Mouse (Mus musculus) embryonic stem cell, embryonic (primary cell): ENCODE measurements around the gene Aimp1.

Source experiments
- CTCF ChIA-PET, 4 experiments: fragments of 300-600 bp in 2 of 4; fragments of 350-600 bp in 2 of 4; sonication (Branson Sonifier 250); formaldehyde crosslinking; loops; one replicate each; lab custom pipeline; 2022; ENCODE audit warnings: inconsistent platforms in 2 of 4; lab: Charles Lee
- POLR2A ChIA-PET, 4 experiments: fragments of 300-600 bp in 2 of 4; fragments of 350-600 bp in 2 of 4; sonication (Branson Sonifier 250); formaldehyde crosslinking; loops; one replicate each; lab custom pipeline; 2022; ENCODE audit warnings: antibody characterized with exemption in 4 of 4, inconsistent platforms in 1 of 4; lab: Charles Lee

Gene Aimp1

DNA sequence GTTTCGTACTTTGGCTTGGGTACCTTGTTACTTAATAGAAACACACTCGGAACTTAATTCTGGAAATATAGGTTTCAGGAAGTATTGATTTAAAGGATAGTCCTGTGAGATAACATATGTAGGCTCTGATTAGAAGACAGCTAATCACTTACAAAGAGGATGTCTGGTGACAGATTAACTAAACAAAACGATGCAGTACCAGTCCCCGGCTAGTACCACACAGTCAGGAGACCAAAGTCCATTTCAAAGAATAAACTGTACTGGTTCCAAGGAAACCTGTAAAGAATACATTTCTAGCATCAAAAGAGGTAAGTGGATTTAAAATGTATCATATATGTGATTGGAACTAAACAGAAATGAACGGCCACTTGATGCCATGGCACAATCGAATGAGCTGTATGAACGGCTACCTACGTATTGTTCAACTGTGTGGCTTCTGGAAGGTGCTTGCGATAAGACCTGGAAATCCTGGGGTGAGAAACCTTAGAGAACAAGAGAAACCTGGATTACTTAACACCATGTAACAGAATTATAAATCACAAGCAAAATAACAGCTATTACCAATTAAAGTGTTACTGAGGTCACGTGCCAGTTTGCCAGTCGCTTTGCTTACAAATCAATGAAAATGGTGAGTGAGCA, 54.5 kb downstream of the Aimp1 start, which contains the start of gene Gimd1:
Gene Gimd1, plus strand, starts transcription at position 220 of the 639 bp plus-strand sequence.
- POLR2A ChIA-PET, result no interaction called here
- CTCF ChIA-PET, result no interaction called here

GRCm38 (mm10) chr3:132628741-132629140, 55.4 kb downstream of the Aimp1 start:
- POLR2A ChIA-PET, result no interaction called here
- CTCF ChIA-PET, result no interaction called here
